Mouse (Mus musculus): ENCODE measurements around the gene Zmiz2.

GRCm38 (mm10) chr11:6405591-6406081 lies 16.8 kb downstream of the Zmiz2 start:
- no peak for TF ChIP-seq GATA1 (IDR thresholded peaks at IDR 0.05; ENCODE audit: borderline replicate concordance, low read length)
- no peak for TF ChIP-seq FLI1 (IDR thresholded peaks at IDR 0.05; ENCODE audit: low read length)

All from megakaryocyte, embryonic 14.5 days (primary cell).